Mouse (Mus musculus) T-helper 2 cell (primary cell): ENCODE data around the gene Tcn2.
"Not testable (repeated sequence)": the region's sequence is repeated elsewhere in the genome, so short reads cannot be mapped to it uniquely, and the experiment has no call there.

Experiments
- in situ Hi-C: fragments of 300-600 bp; cut with MboI, MseI; formaldehyde crosslinking; loops from one replicate; pipeline ENCODE4 v1.15.1; 2025; ENCODE audit warnings: high pct_unique_total_duplicates

Tcn2 gene

GRCm38 (mm10) chr11:3930019-3930418 lies 1.9 kb downstream of the Tcn2 start:
- in situ Hi-C loops: no loop called here

- in situ Hi-C loops: no loop called here
These were observed 6.0 kb downstream of the Tcn2 start for GRCm38 (mm10) chr11:3925916-3926315.

- in situ Hi-C loops: no loop called here
These were observed 9.2 kb downstream of the Tcn2 start for GRCm38 (mm10) chr11:3922731-3923130.

GRCm38 (mm10) chr11:3922115-3922514 lies 9.8 kb downstream of the Tcn2 start:
- in situ Hi-C loops: no loop called here

GRCm38 (mm10) chr11:3921281-3921850 lies 10.6 kb downstream of the Tcn2 start:
- in situ Hi-C loops: no loop called here

- in situ Hi-C loops: no loop called here
These were observed 11.5 kb downstream of the Tcn2 start for GRCm38 (mm10) chr11:3920476-3920875.

GRCm38 (mm10) chr11:3918738-3919137 lies 13.2 kb downstream of the Tcn2 start:
- in situ Hi-C loops: no loop called here

GRCm38 (mm10) chr11:3914109-3914840 lies 17.7 kb downstream of the Tcn2 start, which contains the start of gene Slc35e4:
Gene Slc35e4 (minus strand): TSS chr11:3914664.
- in situ Hi-C loops: no loop called here

GRCm38 (mm10) chr11:3913316-3914108 lies 18.4 kb downstream of the Tcn2 start:
- in situ Hi-C loops: no loop called here

GRCm38 (mm10) chr11:3912875-3913271 lies 19.1 kb downstream of the Tcn2 start:
- in situ Hi-C loops: no loop called here

GRCm38 (mm10) chr11:3912100-3912874 lies 19.7 kb downstream of the Tcn2 start:
- in situ Hi-C loops: no loop called here

- in situ Hi-C loops: not testable (repeated sequence)
These were observed 20.5 kb downstream of the Tcn2 start for GRCm38 (mm10) chr11:3911440-3911839.

- in situ Hi-C loops: no loop called here
These were observed 21.2 kb downstream of the Tcn2 start for GRCm38 (mm10) chr11:3910513-3911310.

GRCm38 (mm10) chr11:3909236-3909635 lies 22.7 kb downstream of the Tcn2 start:
- in situ Hi-C loops: no loop called here

GRCm38 (mm10) chr11:3905446-3905845 lies 26.5 kb downstream of the Tcn2 start:
- in situ Hi-C loops: no loop called here

- in situ Hi-C loops: no loop called here
These were observed 27.3 kb downstream of the Tcn2 start for GRCm38 (mm10) chr11:3904673-3905072.

GRCm38 (mm10) chr11:3903046-3903445 lies 28.9 kb downstream of the Tcn2 start:
- in situ Hi-C loops: no loop called here

- in situ Hi-C loops: no loop called here
These were observed 29.4 kb downstream of the Tcn2 start for GRCm38 (mm10) chr11:3902516-3902915.

- in situ Hi-C loops: no loop called here
These were observed 31.7 kb downstream of the Tcn2 start for GRCm38 (mm10) chr11:3900296-3900695.

GRCm38 (mm10) chr11:3895933-3896332 lies 36.0 kb downstream of the Tcn2 start:
- in situ Hi-C loops: no loop called here

GRCm38 (mm10) chr11:3895458-3895857 lies 36.5 kb downstream of the Tcn2 start:
- in situ Hi-C loops: no loop called here
